Mouse (Mus musculus): ENCODE data around the gene Rdh13. TPM values are rescaled to one million over a fixed set of nuclear protein-coding genes. Genes with fewer than 3 reads are reported as not detected.
"Not testable (repeated sequence)": the region's sequence is repeated elsewhere in the genome, so short reads cannot be mapped to it uniquely, and the experiment has no call there.

Rdh13 gene
- polyA plus RNA-seq, 1 experiment from 2014 or later = 28.6 TPM

GRCm38 (mm10) chr7:4427161-4427912 is 18.1 kb downstream of the Rdh13 start:
- 80% methylated on average over 7 of the region's 7 CpGs for WGBS
- H3K4me1 ChIP-seq = no peaks in the 10 kb centered on the region
- H3K4me2 ChIP-seq (replicated peaks) = no peak overlapping the region
- H3K9ac ChIP-seq (replicated peaks) = no peak overlapping the region
- H3K27me3 ChIP-seq = no peaks in the 10 kb centered on the region
- no peak overlapping the region for H3K27ac ChIP-seq (replicated peaks)
- peaks cover 67% of the 10 kb centered on the region for H3K36me3 ChIP-seq
- no peaks in the 10 kb centered on the region for H3K9me3 ChIP-seq
- ATAC-seq (ENCODE audit: low FRiP score, low read depth) = peak; percentile 85
- H3K4me3 ChIP-seq = no peak overlapping the region

- H3K36me3 ChIP-seq = peaks cover 11% of the 10 kb centered on the region; the same call in 1 of the 2 replicates
These were observed 25.2 kb downstream of the Rdh13 start for GRCm38 (mm10) chr7:4420230-4420629.

DNA sequence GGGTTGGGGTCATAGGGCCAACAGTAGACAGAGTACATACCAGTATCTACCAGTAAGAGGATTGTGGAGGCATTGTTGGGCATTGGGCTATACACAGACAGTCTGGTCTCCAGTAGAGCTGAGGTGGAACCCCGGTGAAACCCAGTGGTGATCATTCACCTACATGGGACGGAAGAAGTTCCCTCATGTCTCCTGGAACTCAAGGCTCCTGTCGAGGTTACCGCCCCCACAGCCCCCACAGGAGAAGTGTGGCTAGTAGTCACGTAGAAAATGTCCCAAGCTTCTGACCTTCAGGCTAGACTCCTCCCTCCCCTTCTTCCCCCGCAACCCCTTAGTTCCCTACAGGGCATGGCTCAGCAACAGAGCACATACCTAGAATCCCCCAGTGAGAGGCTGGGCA is 25.8 kb downstream of the Rdh13 start:
- Histone ChIP-seq H3K9me3 (no peaks in the 10 kb centered on the region), H3K27ac (replicated peaks) (no peak overlapping the region), H3K4me1 (no peaks in the 10 kb centered on the region), H3K4me2 (replicated peaks) (no peak overlapping the region), H3K9ac (replicated peaks) (no peak overlapping the region), H3K36me3 (0 out of 2 replicates have a peak, but pooled peaks cover 7% of the 10 kb centered on the region), H3K27me3 (no peaks in the 10 kb centered on the region), H3K4me3 (no peak overlapping the region)
- 74% methylated on average over 6 of the region's 6 CpGs for WGBS
- no peak for ATAC-seq (ENCODE audit: low FRiP score, low read depth)

More at GRCm38 (mm10) chr7:4420230-4420629, 25.2 kb downstream of the Rdh13 start:
- H3K4me2 ChIP-seq (replicated peaks) = no peak overlapping the region
- no peak overlapping the region for H3K9ac ChIP-seq (replicated peaks)
- no peaks in the 10 kb centered on the region for H3K4me1 ChIP-seq
- H3K27me3 ChIP-seq = no peaks in the 10 kb centered on the region
- WGBS = 59% methylated on average over 4 of the region's 4 CpGs
- H3K4me3 ChIP-seq = no peak overlapping the region
- no peaks in the 10 kb centered on the region for H3K9me3 ChIP-seq
- ATAC-seq (ENCODE audit: low FRiP score, low read depth) = no peak
- no peak overlapping the region for H3K27ac ChIP-seq (replicated peaks)

GRCm38 (mm10) chr7:4412406-4412805 is 33.0 kb downstream of the Rdh13 start:
- not testable (repeated sequence) for H3K27ac ChIP-seq (replicated peaks); H3K9me3 ChIP-seq; H3K36me3 ChIP-seq; H3K4me2 ChIP-seq (replicated peaks); H3K4me1 ChIP-seq; H3K27me3 ChIP-seq; H3K9ac ChIP-seq (replicated peaks); ATAC-seq (ENCODE audit: low FRiP score, low read depth); H3K4me3 ChIP-seq
- 97% methylated on average over 15 of the region's 15 CpGs for WGBS

DNA sequence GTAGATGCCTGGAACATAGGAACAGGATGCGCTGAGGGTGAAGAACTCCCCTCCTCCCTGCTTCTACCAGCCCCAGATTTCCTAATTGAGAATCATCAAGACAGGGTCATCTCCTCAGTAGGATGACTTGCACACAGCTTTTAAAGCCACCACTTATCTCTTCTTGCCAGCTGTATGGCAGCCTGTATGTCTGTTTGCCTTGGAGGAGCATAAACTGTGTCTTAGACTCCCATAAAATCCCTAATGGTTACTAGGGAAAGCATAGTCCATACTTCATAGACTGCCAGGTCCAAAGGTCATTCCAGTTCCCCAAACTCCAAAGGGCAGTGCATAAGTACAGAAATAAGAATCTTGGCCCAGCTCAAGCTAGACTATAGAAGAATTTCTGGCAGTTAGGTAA is 47.7 kb downstream of the Rdh13 start, which contains the start of gene Gp6:
Gp6 (minus strand) TSS at position 15 of the 400 bp plus-strand sequence.
- 92% methylated on average over 1 of the region's 1 CpGs for WGBS
- Histone ChIP-seq H3K4me2 (replicated peaks) (no peak within 1 kb of the TSS), H3K9ac (replicated peaks) (no peak within 1 kb of the TSS), H3K4me3 (no peak within 1 kb of the TSS), H3K27ac (replicated peaks) (no peak within 1 kb of the TSS), H3K9me3 (no peaks in the 10 kb centered on the region), H3K4me1 (no peaks in the 10 kb centered on the region), H3K36me3 (no peaks in the 10 kb centered on the region), H3K27me3 (no peaks in the 10 kb centered on the region)
- no peak for ATAC-seq (ENCODE audit: low FRiP score, low read depth)

Small RNA genes lying within 50 kb of the gene (microRNA-seq; reads per million reads assigned to microRNA genes)
- gene Gm24605 = not detected
- not detected for gene Gm24752
- not detected for gene Gm25349

Other genes with a start within 250 kb of the Rdh13 start
- not detected in 2 replicates for gene Lilra5, start 207.9 kb downstream of the Rdh13 start, polyA plus RNA-seq (2016; fragmentation: Nextera tagmentation; extraction: Ambion mirVana)
- gene Ncr1, start 107.9 kb downstream of the Rdh13 start, polyA plus RNA-seq (2016; fragmentation: Nextera tagmentation; extraction: Ambion mirVana) = not detected in 2 replicates
- 0.11 and 0.13 TPM in 2 replicates for gene Gp6, start 47.9 kb downstream of the Rdh13 start, polyA plus RNA-seq (2016; fragmentation: Nextera tagmentation; extraction: Ambion mirVana)
- gene Eps8l1, start 15.0 kb upstream of the Rdh13 start, polyA plus RNA-seq (2016; fragmentation: Nextera tagmentation; extraction: Ambion mirVana) = 4.6 and 5.6 TPM in 2 replicates
- 61.2 and 67.3 TPM in 2 replicates for gene Ppp1r12c, start 56.0 kb upstream of the Rdh13 start, polyA plus RNA-seq (2016; fragmentation: Nextera tagmentation; extraction: Ambion mirVana)
- 10.9 and 11.1 TPM in 2 replicates for gene Tnnt1, start 70.7 kb upstream of the Rdh13 start, polyA plus RNA-seq (2016; fragmentation: Nextera tagmentation; extraction: Ambion mirVana)
- 1.9 and 3.3 TPM in 2 replicates for gene Tnni3, start 78.6 kb upstream of the Rdh13 start, polyA plus RNA-seq (2016; fragmentation: Nextera tagmentation; extraction: Ambion mirVana)
- 1.9 and 2.1 TPM in 2 replicates for gene Dnaaf3, start 86.8 kb upstream of the Rdh13 start, polyA plus RNA-seq (2016; fragmentation: Nextera tagmentation; extraction: Ambion mirVana)
- 30.9 and 33.8 TPM in 2 replicates for gene Syt5, start 101.9 kb upstream of the Rdh13 start, polyA plus RNA-seq (2016; fragmentation: Nextera tagmentation; extraction: Ambion mirVana)
- gene Ptprh, start 158.4 kb upstream of the Rdh13 start, polyA plus RNA-seq (2016; fragmentation: Nextera tagmentation; extraction: Ambion mirVana) = 0.10 and 0.14 TPM in 2 replicates
- 2.8 TPM in 2 replicates for gene Tmem86b, start 185.8 kb upstream of the Rdh13 start, polyA plus RNA-seq (2016; fragmentation: Nextera tagmentation; extraction: Ambion mirVana)
- 13.8 and 13.9 TPM in 2 replicates for gene Ppp6r1, start 213.4 kb upstream of the Rdh13 start, polyA plus RNA-seq (2016; fragmentation: Nextera tagmentation; extraction: Ambion mirVana)
- gene Hspbp1, start 239.4 kb upstream of the Rdh13 start, polyA plus RNA-seq (2016; fragmentation: Nextera tagmentation; extraction: Ambion mirVana) = 111 and 113 TPM in 2 replicates
- 5.4 and 5.7 TPM in 2 replicates for gene Brsk1, start 245.0 kb upstream of the Rdh13 start, polyA plus RNA-seq (2016; fragmentation: Nextera tagmentation; extraction: Ambion mirVana)

All from midbrain, embryonic 12.5 days (tissue).